Mouse (Mus musculus): ENCODE results near the gene Mcrip2.

DNA sequence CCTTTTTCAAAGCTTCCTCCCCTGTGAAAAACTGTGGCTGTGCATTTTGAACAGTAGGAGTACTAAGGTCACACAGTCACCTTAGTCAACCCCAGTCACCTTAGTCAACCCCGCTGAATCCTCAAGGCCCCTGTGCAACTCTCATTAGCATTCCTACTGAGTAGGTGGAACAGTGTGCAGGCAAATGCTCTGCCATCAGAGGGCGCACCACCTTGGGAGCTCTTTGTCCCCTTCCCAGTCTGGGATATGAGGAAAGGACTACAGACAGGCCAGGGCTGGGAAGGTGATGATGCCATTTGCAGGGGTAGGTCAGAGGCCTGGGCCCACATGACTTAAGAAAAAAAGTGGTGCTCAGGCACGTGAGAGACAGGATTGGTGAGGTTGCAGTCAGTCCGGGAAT lies 10.7 kb upstream of the Mcrip2 start:
- TF ChIP-seq CTCF (conservative IDR thresholded peaks at IDR 0.05 in 1 of 2, IDR thresholded peaks at IDR 0.05 in 1 of 2; ENCODE audit: low read depth in 2 of 2, low read length in 2 of 2) (peak; percentile 22 to 45; a peak in 3 of 4 replicates), NELFE (IDR thresholded peaks at IDR 0.05; ENCODE audit: low read depth, low read length) (no peak), ZC3H11A (IDR thresholded peaks at IDR 0.05; ENCODE audit: low read depth, low read length) (no peak), SIN3A (IDR thresholded peaks at IDR 0.05; ENCODE audit: low read length) (no peak), POLR2A (IDR thresholded peaks at IDR 0.05; ENCODE audit: low read depth, low read length) (no peak), USF1 (IDR thresholded peaks at IDR 0.05; ENCODE audit: low read depth, low read length) (no peak), MAX (IDR thresholded peaks at IDR 0.05; ENCODE audit: low read length) (no peak), HCFC1 (IDR thresholded peaks at IDR 0.05; ENCODE audit: low read depth, low read length) (no peak), RCOR1 (conservative IDR thresholded peaks at IDR 0.05; ENCODE audit: low read depth, low read length) (no peak), MXI1 (IDR thresholded peaks at IDR 0.05; ENCODE audit: low read depth, low read length) (no peak), ETS1 (conservative IDR thresholded peaks at IDR 0.05; ENCODE audit: low read depth, low read length) (no peak), ZKSCAN1 (IDR thresholded peaks at IDR 0.05; ENCODE audit: borderline replicate concordance, low read depth, low read length) (no peak)
